Mouse (Mus musculus): ENCODE measurements around the gene Kctd4. TPM values are rescaled to one million over a fixed set of nuclear protein-coding genes. Genes with fewer than 3 reads are reported as not detected.

Gene Kctd4
- total RNA-seq, 1 experiment = 0.09 TPM

DNA sequence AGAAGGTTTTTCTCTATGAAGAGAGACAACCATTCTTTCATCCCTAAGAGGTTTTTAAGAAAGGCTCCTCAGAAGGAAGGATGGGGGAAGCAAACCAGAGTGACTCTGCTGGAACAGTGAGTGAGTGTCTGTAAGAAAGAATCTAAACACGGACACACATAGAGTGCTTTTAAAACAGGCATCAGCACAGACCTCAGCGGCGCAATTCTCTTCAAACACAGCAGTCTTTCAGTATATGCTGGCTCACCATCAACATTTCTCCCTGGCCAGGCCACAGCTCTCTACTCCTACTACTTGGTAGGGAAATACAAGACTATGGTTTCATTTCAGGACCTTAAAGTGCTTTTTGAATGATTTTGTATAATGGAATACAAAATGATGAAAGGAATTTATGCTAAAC lies 26.4 kb downstream of the Kctd4 start:
- Histone ChIP-seq H3K9ac (ENCODE audit: insufficient read depth, low read depth, low read length, poor library complexity, severe bottlenecking) (no peak overlapping the region), H3K9me3 (ENCODE audit: control insufficient read depth, insufficient read depth, low read depth, low read length) (no peaks in the 10 kb centered on the region), H3K4me3 (ENCODE audit: insufficient read depth in 1 of 2, low read depth in 1 of 2, low read length in 2 of 2, poor library complexity in 1 of 2, severe bottlenecking in 1 of 2) (no peak overlapping the region), H3K27ac (ENCODE audit: insufficient read depth, low read depth, low read length, poor library complexity, severe bottlenecking) (no peak overlapping the region), H3K36me3 (ENCODE audit: control insufficient read depth, insufficient read depth, low read length, poor library complexity, severe bottlenecking) (no peaks in the 10 kb centered on the region), H3K4me1 (ENCODE audit: control insufficient read depth in 2 of 2, insufficient read depth in 2 of 2, low read length in 2 of 2, poor library complexity in 1 of 2) (no peaks in the 10 kb centered on the region)
- TF ChIP-seq ZNF384 (IDR thresholded peaks at IDR 0.05; ENCODE audit: low read depth, low read length) (no peak), HCFC1 (IDR thresholded peaks at IDR 0.05; ENCODE audit: borderline replicate concordance, insufficient read depth, low read length) (no peak), MAFK (IDR thresholded peaks at IDR 0.05; ENCODE audit: insufficient read depth, low read depth, low read length) (no peak), ZC3H11A (IDR thresholded peaks at IDR 0.05; ENCODE audit: borderline replicate concordance, low read depth, low read length) (no peak), CHD2 (IDR thresholded peaks at IDR 0.05; ENCODE audit: low read depth, low read length) (no peak)
- in situ Hi-C loops (cut with MboI; ENCODE audit: low sequenced_read_pairs in 2 of 2, unreplicated experiment in 2 of 2) = no loop called here
- no peak for DNase-seq (ENCODE audit: low read depth, low spot score)

DNA sequence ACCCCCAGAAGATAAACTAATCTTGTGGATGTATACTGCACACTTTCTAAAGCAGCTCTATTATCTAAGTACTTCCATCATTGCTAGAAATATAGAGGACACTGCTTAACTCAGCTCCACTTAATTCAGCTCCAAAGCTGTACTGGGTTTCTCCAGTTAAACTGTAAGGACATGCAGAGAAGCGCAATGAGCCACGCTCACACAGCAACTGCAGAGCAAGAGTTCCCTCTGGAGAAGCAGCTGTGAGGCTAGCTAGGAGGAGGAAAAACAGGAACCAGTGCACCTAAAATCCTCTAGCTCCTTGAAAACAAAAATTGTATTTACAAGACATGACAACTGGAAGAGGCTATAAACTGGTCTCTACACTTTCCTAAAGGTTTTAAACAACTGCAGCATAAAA lies 29.1 kb downstream of the Kctd4 start:
- TF ChIP-seq CHD2 (IDR thresholded peaks at IDR 0.05; ENCODE audit: low read depth, low read length) (no peak), ZC3H11A (IDR thresholded peaks at IDR 0.05; ENCODE audit: borderline replicate concordance, low read depth, low read length) (no peak), HCFC1 (IDR thresholded peaks at IDR 0.05; ENCODE audit: borderline replicate concordance, insufficient read depth, low read length) (no peak), ZNF384 (IDR thresholded peaks at IDR 0.05; ENCODE audit: low read depth, low read length) (no peak), MAFK (IDR thresholded peaks at IDR 0.05; ENCODE audit: insufficient read depth, low read depth, low read length) (no peak)
- H3K27ac ChIP-seq (ENCODE audit: insufficient read depth, low read depth, low read length, poor library complexity, severe bottlenecking) = no peak overlapping the region
- no peak for DNase-seq (ENCODE audit: low read depth, low spot score)
- no peak overlapping the region for H3K4me3 ChIP-seq (ENCODE audit: insufficient read depth in 1 of 2, low read depth in 1 of 2, low read length in 2 of 2, poor library complexity in 1 of 2, severe bottlenecking in 1 of 2)
- no peaks in the 10 kb centered on the region for H3K4me1 ChIP-seq (ENCODE audit: control insufficient read depth in 2 of 2, insufficient read depth in 2 of 2, low read length in 2 of 2, poor library complexity in 1 of 2)
- peaks cover under 1% of the 10 kb centered on the region; the same call in 1 of the 2 replicates for H3K36me3 ChIP-seq (ENCODE audit: control insufficient read depth, insufficient read depth, low read length, poor library complexity, severe bottlenecking)
- no peaks in the 10 kb centered on the region for H3K9me3 ChIP-seq (ENCODE audit: control insufficient read depth, insufficient read depth, low read depth, low read length)
- in situ Hi-C loops (cut with MboI; ENCODE audit: low sequenced_read_pairs in 2 of 2, unreplicated experiment in 2 of 2) = no loop called here
- no peak overlapping the region for H3K9ac ChIP-seq (ENCODE audit: insufficient read depth, low read depth, low read length, poor library complexity, severe bottlenecking)

DNA sequence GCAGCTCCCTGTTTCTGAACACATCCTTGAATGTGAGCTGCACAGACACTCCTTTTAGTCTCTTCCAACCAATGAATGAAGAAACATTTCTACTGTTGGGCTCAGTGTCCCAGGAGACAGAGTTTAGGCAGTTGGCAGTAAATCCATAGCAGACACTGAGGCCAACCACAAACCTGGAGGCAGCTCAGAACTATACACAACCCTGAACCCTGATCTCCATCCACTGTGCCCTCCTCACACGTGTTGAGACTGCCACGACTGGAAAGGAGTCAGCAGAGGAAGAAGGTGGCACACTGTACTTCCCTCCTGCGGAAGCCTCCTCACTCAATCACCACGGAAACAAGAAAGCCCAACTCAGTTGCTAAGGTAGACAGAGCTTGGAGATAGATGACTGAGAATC lies 30.3 kb downstream of the Kctd4 start:
- H3K36me3 ChIP-seq (ENCODE audit: control insufficient read depth, insufficient read depth, low read length, poor library complexity, severe bottlenecking) = peaks cover 2% of the 10 kb centered on the region; the same call in 1 of the 2 replicates
- H3K27ac ChIP-seq (ENCODE audit: insufficient read depth, low read depth, low read length, poor library complexity, severe bottlenecking) = no peak overlapping the region
- H3K4me3 ChIP-seq (ENCODE audit: insufficient read depth in 1 of 2, low read depth in 1 of 2, low read length in 2 of 2, poor library complexity in 1 of 2, severe bottlenecking in 1 of 2) = no peak overlapping the region
- no peaks in the 10 kb centered on the region for H3K9me3 ChIP-seq (ENCODE audit: control insufficient read depth, insufficient read depth, low read depth, low read length)
- TF ChIP-seq ZC3H11A (IDR thresholded peaks at IDR 0.05; ENCODE audit: borderline replicate concordance, low read depth, low read length) = no peak
- no peak for TF ChIP-seq HCFC1 (IDR thresholded peaks at IDR 0.05; ENCODE audit: borderline replicate concordance, insufficient read depth, low read length)
- TF ChIP-seq ZNF384 (IDR thresholded peaks at IDR 0.05; ENCODE audit: low read depth, low read length) = no peak
- no peak for TF ChIP-seq CHD2 (IDR thresholded peaks at IDR 0.05; ENCODE audit: low read depth, low read length)
- TF ChIP-seq MAFK (IDR thresholded peaks at IDR 0.05; ENCODE audit: insufficient read depth, low read depth, low read length) = no peak
- H3K4me1 ChIP-seq (ENCODE audit: control insufficient read depth in 2 of 2, insufficient read depth in 2 of 2, low read length in 2 of 2, poor library complexity in 1 of 2) = no peaks in the 10 kb centered on the region
- no peak for DNase-seq (ENCODE audit: low read depth, low spot score)
- no peak overlapping the region for H3K9ac ChIP-seq (ENCODE audit: insufficient read depth, low read depth, low read length, poor library complexity, severe bottlenecking)
- in situ Hi-C loops (cut with MboI; ENCODE audit: low sequenced_read_pairs in 2 of 2, unreplicated experiment in 2 of 2) = no loop called here

DNA sequence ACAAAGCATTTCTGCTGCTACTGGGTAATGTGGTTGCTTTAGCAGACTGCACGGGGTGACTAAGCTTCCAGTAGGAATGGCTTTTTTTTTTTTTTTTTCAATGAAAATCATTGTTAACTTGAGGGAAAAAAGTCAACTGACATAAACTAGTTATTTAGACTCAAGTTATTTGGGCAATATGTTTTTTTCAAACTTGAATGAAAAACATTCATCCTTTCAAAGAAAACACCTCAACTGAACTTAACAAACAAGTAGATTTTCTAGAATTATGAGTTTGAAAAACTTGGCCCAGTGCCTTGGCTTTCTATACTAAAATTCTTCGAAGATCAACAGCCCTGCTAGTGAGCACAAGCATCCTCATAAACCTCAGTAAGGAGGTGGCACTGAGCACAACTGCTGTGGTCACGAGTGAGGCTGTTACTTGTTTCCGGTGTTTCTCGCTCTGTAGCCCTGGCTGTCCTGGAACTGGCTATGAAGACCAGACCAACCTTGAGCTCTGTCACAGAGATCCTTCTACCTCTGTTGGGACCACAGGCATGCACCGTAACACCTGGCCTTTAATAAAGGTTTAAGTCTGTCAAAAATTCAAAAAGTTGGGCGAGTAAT lies 32.2 kb downstream of the Kctd4 start:
- Histone ChIP-seq H3K4me3 (ENCODE audit: insufficient read depth in 1 of 2, low read depth in 1 of 2, low read length in 2 of 2, poor library complexity in 1 of 2, severe bottlenecking in 1 of 2) (no peak overlapping the region), H3K4me1 (ENCODE audit: control insufficient read depth in 2 of 2, insufficient read depth in 2 of 2, low read length in 2 of 2, poor library complexity in 1 of 2) (no peaks in the 10 kb centered on the region), H3K9ac (ENCODE audit: insufficient read depth, low read depth, low read length, poor library complexity, severe bottlenecking) (no peak overlapping the region), H3K36me3 (ENCODE audit: control insufficient read depth, insufficient read depth, low read length, poor library complexity, severe bottlenecking) (peaks cover 5% of the 10 kb centered on the region; the same call in 1 of the 2 replicates), H3K9me3 (ENCODE audit: control insufficient read depth, insufficient read depth, low read depth, low read length) (no peaks in the 10 kb centered on the region), H3K27ac (ENCODE audit: insufficient read depth, low read depth, low read length, poor library complexity, severe bottlenecking) (no peak overlapping the region)
- in situ Hi-C loops (cut with MboI; ENCODE audit: low sequenced_read_pairs in 2 of 2, unreplicated experiment in 2 of 2) = no loop called here
- TF ChIP-seq CHD2 (IDR thresholded peaks at IDR 0.05; ENCODE audit: low read depth, low read length) = no peak
- TF ChIP-seq MAFK (IDR thresholded peaks at IDR 0.05; ENCODE audit: insufficient read depth, low read depth, low read length) = no peak
- TF ChIP-seq ZC3H11A (IDR thresholded peaks at IDR 0.05; ENCODE audit: borderline replicate concordance, low read depth, low read length) = no peak
- TF ChIP-seq HCFC1 (IDR thresholded peaks at IDR 0.05; ENCODE audit: borderline replicate concordance, insufficient read depth, low read length) = no peak
- TF ChIP-seq ZNF384 (IDR thresholded peaks at IDR 0.05; ENCODE audit: low read depth, low read length) = no peak
- no peak for DNase-seq (ENCODE audit: low read depth, low spot score)

Measured in ES-E14 (cell line).